Mouse (Mus musculus) heart, embryonic 13.5 days (tissue): ENCODE data around the gene Scfd2. TPM values are rescaled to one million over a fixed set of nuclear protein-coding genes. Genes with fewer than 3 reads are reported as not detected.

Experiments used
- ATAC-seq: fragments of 200-750 bp; cut with Nextera tagmentation; 2 replicates; pipeline ENCODE4 v1.8.0; 2017; ENCODE audit warnings: moderate TSS enrichment; ENCODE audit not compliant: insufficient number of reproducible peaks, low FRiP score, low TSS enrichment; ENCODE audit errors: extremely low read depth
- H3K27ac ChIP-seq: fragments of 300-500 bp; sonication (generic); replicated peaks from 2 replicates; pipeline ENCODE4 v1.5.1; 2015; ENCODE audit warnings: moderate library complexity, mild to moderate bottlenecking, inconsistent platforms
- H3K27me3 ChIP-seq: fragments of 300-500 bp; sonication (generic); replicated peaks from 2 replicates; pipeline ENCODE4 v1.6.1; 2015; ENCODE audit warnings: mild to moderate bottlenecking, inconsistent platforms
- H3K36me3 ChIP-seq: fragments of 300-500 bp; sonication (generic); 2 replicates; pipeline ENCODE4 v1.6.1; 2015; ENCODE audit warnings: mild to moderate bottlenecking, inconsistent platforms
- H3K4me1 ChIP-seq: fragments of 300-500 bp; sonication (generic); 2 replicates; pipeline ENCODE4 v1.6.1; 2015; ENCODE audit warnings: inconsistent platforms
- H3K4me2 ChIP-seq: fragments of 300-500 bp; sonication (generic); 2 replicates; pipeline ENCODE4 v1.6.1; 2015; ENCODE audit warnings: inconsistent platforms, mild to moderate bottlenecking, moderate library complexity
- H3K4me3 ChIP-seq: fragments of 300-500 bp; sonication (generic); 2 replicates; pipeline ENCODE4 v1.5.1; 2015; ENCODE audit warnings: moderate library complexity, mild to moderate bottlenecking, inconsistent platforms
- H3K9ac ChIP-seq: fragments of 300-500 bp; sonication (generic); 2 replicates; pipeline ENCODE4 v1.6.1; 2015; ENCODE audit warnings: inconsistent platforms, mild to moderate bottlenecking, moderate library complexity
- H3K9me3 ChIP-seq: fragments of 300-500 bp; sonication (generic); 2 replicates; pipeline ENCODE4 v1.6.1; 2016; ENCODE audit warnings: inconsistent platforms
- WGBS: fragments of 180-500 bp; shearing (Covaris S2); methylation state at CpG from one replicate; pipeline ENCODE4 v1.1.7; 2015; ENCODE audit warnings: mixed read lengths; 5-methylcytosine and 5-hydroxymethylcytosine counted together
- polyA plus RNA-seq: library from polyadenylated mRNA; unstranded; fragments of >200 nt; fragmentation: Nextera tagmentation; extraction: Ambion mirVana; gene quantifications from 2 replicates; pipeline ENCODE4 v1.2.1, GENCODE M21; 2015

Scfd2 gene
- polyA plus RNA-seq, result 12.4 and 13.3 TPM in 2 replicates

DNA sequence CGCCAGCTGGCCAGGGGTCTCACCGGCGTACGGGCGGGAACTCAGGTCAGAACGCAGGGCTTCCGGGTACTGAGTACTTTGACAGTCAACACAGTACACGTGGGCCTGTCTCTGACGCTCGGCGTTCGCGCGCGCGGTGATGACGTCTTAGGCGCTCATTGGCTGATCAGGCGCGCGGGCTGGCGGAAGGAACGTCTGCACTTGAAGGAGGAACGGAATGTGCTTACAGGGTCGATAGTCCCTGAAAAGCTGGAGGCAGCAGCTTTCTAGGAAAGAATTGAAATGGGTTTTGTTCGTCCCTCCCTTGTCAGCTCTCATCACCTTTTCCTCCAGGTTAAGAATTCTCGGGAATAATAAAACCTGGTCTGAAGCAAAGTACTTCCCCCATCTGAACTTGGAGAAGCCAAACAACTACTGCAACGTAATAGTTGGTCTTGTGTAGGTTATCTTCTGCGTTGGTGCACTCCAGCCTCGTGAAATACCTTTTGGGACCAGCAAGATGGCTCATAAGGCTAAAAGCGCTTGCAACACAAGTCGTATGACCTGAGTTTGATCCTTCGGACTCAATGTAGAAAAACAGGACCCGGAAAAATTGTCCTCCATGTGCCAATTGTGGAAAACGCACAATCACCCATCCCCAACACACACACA lies at the start of gene Scfd2:
TSS of gene Scfd2 (minus strand) at position 130 of the 651 bp plus-strand sequence.
- Histone ChIP-seq H3K27me3 (no peaks in the 10 kb centered on the region), H3K4me2 (peak within 1 kb of the TSS; percentile 96), H3K27ac (peak within 1 kb of the TSS; percentile 72), H3K9me3 (no peaks in the 10 kb centered on the region), H3K4me3 (peak within 1 kb of the TSS; percentile 82), H3K36me3 (no peaks in the 10 kb centered on the region), H3K9ac (peak within 1 kb of the TSS; percentile 80), H3K4me1 (peaks cover 28% of the 10 kb centered on the region)
- ATAC-seq, result peak; percentile 82
- WGBS, result 6% methylated on average over 35 of the region's 35 CpGs

- H3K4me1 ChIP-seq, result peaks cover 14% of the 10 kb centered on the region
- no peak overlapping the region for H3K9ac ChIP-seq
- H3K9me3 ChIP-seq, result no peaks in the 10 kb centered on the region
- H3K27ac ChIP-seq, result no peak overlapping the region
- no peak overlapping the region for H3K4me3 ChIP-seq
- peaks cover 60% of the 10 kb centered on the region for H3K36me3 ChIP-seq
- H3K27me3 ChIP-seq, result no peaks in the 10 kb centered on the region
- WGBS, result 82% methylated on average over 6 of the region's 6 CpGs
- no peak for ATAC-seq
- no peak overlapping the region for H3K4me2 ChIP-seq
These were observed 40.2 kb upstream of the Scfd2 start for GRCm38 (mm10) chr5:74571767-74572166.

- Histone ChIP-seq H3K27ac (no peak overlapping the region), H3K27me3 (no peaks in the 10 kb centered on the region), H3K4me3 (no peak overlapping the region), H3K9me3 (no peaks in the 10 kb centered on the region), H3K36me3 (peaks cover 82% of the 10 kb centered on the region), H3K4me1 (peaks cover 8% of the 10 kb centered on the region; the same call in 1 of the 2 replicates), H3K9ac (no peak overlapping the region), H3K4me2 (no peak overlapping the region)
- WGBS, result 93% methylated on average over 1 of the region's 1 CpGs
- no peak for ATAC-seq
These were observed 29.6 kb upstream of the Scfd2 start for GRCm38 (mm10) chr5:74561151-74561550.

- Histone ChIP-seq H3K4me3 (no peak overlapping the region), H3K27me3 (no peaks in the 10 kb centered on the region), H3K9me3 (no peaks in the 10 kb centered on the region), H3K27ac (no peak overlapping the region), H3K4me1 (peaks cover 5% of the 10 kb centered on the region; the same call in 1 of the 2 replicates), H3K36me3 (peaks cover 86% of the 10 kb centered on the region), H3K4me2 (no peak overlapping the region), H3K9ac (no peak overlapping the region)
- WGBS, result 78% methylated on average over 8 of the region's 8 CpGs
- ATAC-seq, result no peak
These were observed 18.0 kb upstream of the Scfd2 start for GRCm38 (mm10) chr5:74549566-74549965.

GRCm38 (mm10) chr5:74545606-74546005 lies 14.0 kb upstream of the Scfd2 start:
- no peak for ATAC-seq
- Histone ChIP-seq H3K4me3 (no peak overlapping the region), H3K36me3 (peaks cover 85% of the 10 kb centered on the region), H3K4me1 (peaks cover 7% of the 10 kb centered on the region; the same call in 1 of the 2 replicates), H3K9ac (no peak overlapping the region), H3K4me2 (no peak overlapping the region), H3K9me3 (no peaks in the 10 kb centered on the region), H3K27me3 (no peaks in the 10 kb centered on the region), H3K27ac (no peak overlapping the region)
- WGBS, result 92% methylated on average over 4 of the region's 4 CpGs

- Histone ChIP-seq H3K36me3 (peaks cover 29% of the 10 kb centered on the region), H3K4me2 (peak overlapping the region; percentile 76), H3K4me1 (peaks cover 36% of the 10 kb centered on the region), H3K9ac (peak overlapping the region; percentile 95), H3K9me3 (no peaks in the 10 kb centered on the region), H3K27me3 (no peaks in the 10 kb centered on the region), H3K4me3 (peak overlapping the region; percentile 89), H3K27ac (peak overlapping the region; percentile 95)
- ATAC-seq, result no peak
- WGBS, result 37% methylated on average over 12 of the region's 12 CpGs
These were observed 4.8 kb upstream of the Scfd2 start for GRCm38 (mm10) chr5:74536180-74536947.

DNA sequence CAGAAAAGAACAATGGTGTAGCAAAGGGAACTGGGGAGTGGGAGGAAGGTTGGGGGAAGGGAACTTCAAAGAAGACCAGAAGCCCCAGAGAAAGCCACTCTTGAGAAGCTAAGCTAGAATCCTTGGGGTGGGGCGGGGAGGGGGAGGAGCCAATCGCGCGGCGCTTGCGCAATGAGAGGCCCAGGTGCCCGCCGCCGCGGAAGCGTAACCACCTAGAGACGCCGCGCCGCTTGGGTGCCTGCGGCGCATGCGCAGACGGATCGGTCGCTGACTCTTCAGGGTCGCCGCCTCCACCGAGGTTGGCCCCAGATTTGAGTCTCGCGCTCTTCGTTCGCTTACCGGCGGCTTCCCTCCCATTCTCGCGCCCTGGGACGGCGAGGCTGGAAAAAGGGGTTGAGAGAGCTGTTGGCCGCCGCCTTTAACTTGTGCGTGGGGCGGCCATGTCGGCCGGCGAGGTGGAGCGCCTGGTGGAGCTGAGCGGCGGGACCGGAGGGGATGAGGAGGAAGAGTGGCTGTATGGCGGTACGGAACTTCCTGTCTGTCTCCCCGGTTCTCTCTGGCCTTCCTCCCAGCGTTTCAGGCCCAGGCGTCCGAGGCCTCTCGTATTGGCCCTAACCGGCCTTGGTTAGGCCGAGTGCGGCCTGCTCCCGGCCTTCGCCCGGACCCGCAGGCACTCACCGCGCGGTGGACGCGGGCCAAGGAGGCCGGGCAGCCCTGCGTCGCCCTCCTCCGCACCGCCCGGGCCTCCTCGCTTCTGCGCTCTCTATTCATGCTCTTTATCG lies 3.9 kb upstream of the Scfd2 start, which contains the start of gene Fip1l1:
TSS of gene Fip1l1 (plus strand) at position 210 of the 782 bp plus-strand sequence.
- peak within 1 kb of the TSS; percentile 76 for H3K4me2 ChIP-seq
- peak within 1 kb of the TSS; percentile 95 for H3K27ac ChIP-seq
- WGBS, result under 1% methylated on average over 73 of the region's 73 CpGs
- peaks cover 22% of the 10 kb centered on the region for H3K36me3 ChIP-seq
- no peaks in the 10 kb centered on the region for H3K9me3 ChIP-seq
- peak within 1 kb of the TSS; percentile 95 for H3K9ac ChIP-seq
- no peaks in the 10 kb centered on the region for H3K27me3 ChIP-seq
- peaks cover 38% of the 10 kb centered on the region for H3K4me1 ChIP-seq
- ATAC-seq, result peak; percentile 81
- peak within 1 kb of the TSS; percentile 89 for H3K4me3 ChIP-seq

GRCm38 (mm10) chr5:74530785-74531184 lies 774 bp downstream of the Scfd2 start:
- Histone ChIP-seq H3K9ac (peak overlapping the region; percentile 80), H3K4me1 (peaks cover 21% of the 10 kb centered on the region), H3K4me3 (peak overlapping the region; percentile 82), H3K27me3 (no peaks in the 10 kb centered on the region), H3K36me3 (no peaks in the 10 kb centered on the region), H3K4me2 (peak overlapping the region; percentile 96), H3K27ac (no peak overlapping the region), H3K9me3 (no peaks in the 10 kb centered on the region)
- no peak for ATAC-seq
- WGBS, result 19% methylated on average over 16 of the region's 16 CpGs

DNA sequence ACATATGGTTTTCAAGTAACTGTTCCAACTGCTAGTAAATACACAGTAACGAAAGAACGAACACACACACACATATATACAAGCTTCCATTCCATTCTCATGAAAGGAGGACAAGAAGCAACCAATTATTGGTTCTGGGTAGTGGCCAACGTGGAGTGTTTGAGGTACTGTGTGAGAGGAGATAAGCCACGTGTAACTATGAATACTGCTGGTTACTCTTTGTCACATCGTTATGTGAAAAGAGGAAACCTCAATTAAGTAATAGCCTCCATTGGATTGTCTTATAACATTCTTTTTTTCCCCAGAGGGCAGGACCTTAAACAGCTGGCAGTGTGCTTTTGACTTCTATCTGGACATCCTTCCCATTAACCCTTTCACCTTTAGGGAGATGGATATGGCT lies 4.5 kb downstream of the Scfd2 start:
- Histone ChIP-seq H3K27me3 (no peaks in the 10 kb centered on the region), H3K27ac (no peak overlapping the region), H3K9me3 (no peaks in the 10 kb centered on the region), H3K9ac (no peak overlapping the region), H3K36me3 (no peaks in the 10 kb centered on the region), H3K4me2 (no peak overlapping the region), H3K4me1 (peaks cover 15% of the 10 kb centered on the region), H3K4me3 (no peak overlapping the region)
- ATAC-seq, result no peak
- 70% methylated on average over 5 of the region's 5 CpGs for WGBS

GRCm38 (mm10) chr5:74511686-74512085 lies 19.9 kb downstream of the Scfd2 start:
- H3K4me3 ChIP-seq, result no peak overlapping the region

GRCm38 (mm10) chr5:74492705-74493104 lies 38.9 kb downstream of the Scfd2 start:
- Histone ChIP-seq H3K4me2 (no peak overlapping the region), H3K4me1 (no peaks in the 10 kb centered on the region), H3K4me3 (no peak overlapping the region), H3K36me3 (no peaks in the 10 kb centered on the region), H3K27ac (no peak overlapping the region), H3K9me3 (no peaks in the 10 kb centered on the region), H3K9ac (no peak overlapping the region), H3K27me3 (no peaks in the 10 kb centered on the region)
- no peak for ATAC-seq
- 74% methylated on average over 3 of the region's 3 CpGs for WGBS

More at GRCm38 (mm10) chr5:74511686-74512085, 19.9 kb downstream of the Scfd2 start:
- no peak overlapping the region for H3K27ac ChIP-seq
- no peaks in the 10 kb centered on the region for H3K9me3 ChIP-seq
- no peaks in the 10 kb centered on the region for H3K27me3 ChIP-seq
- ATAC-seq, result no peak
- H3K36me3 ChIP-seq, result peaks cover 5% of the 10 kb centered on the region; the same call in 1 of the 2 replicates
- H3K4me2 ChIP-seq, result no peak overlapping the region
- H3K4me1 ChIP-seq, result no peaks in the 10 kb centered on the region
- H3K9ac ChIP-seq, result no peak overlapping the region
